Mouse (Mus musculus): ENCODE measurements at regions not wholly inside any gene's neighbourhood (a gene's known extent, or its start where the extent isn't known, plus 50 kb on each side); places are given as distances from the start of the nearest gene placed in this dataset.
A peak's percentile ranks its signal among the peaks of the same experiment; 100 is the strongest.

GRCm38 (mm10) chr2:128404405-128404804 lies 186.6 kb upstream of the Spdye4c start:
- TF ChIP-seq HCFC1 (IDR thresholded peaks at IDR 0.05; ENCODE audit: borderline replicate concordance, insufficient read depth, low read length) (no peak), ZC3H11A (IDR thresholded peaks at IDR 0.05; ENCODE audit: borderline replicate concordance, low read depth, low read length) (no peak), ZNF384 (IDR thresholded peaks at IDR 0.05; ENCODE audit: low read depth, low read length) (no peak)
- H3K9ac ChIP-seq (ENCODE audit: insufficient read depth, low read depth, low read length, poor library complexity, severe bottlenecking): no peak overlapping the region
- peaks cover 0 to 7% of the 10 kb centered on the region in 2 experiments; a peak in 1 of 4 replicates for H3K4me1 ChIP-seq (ENCODE audit: control insufficient read depth in 2 of 2, insufficient read depth in 2 of 2, low read length in 2 of 2, poor library complexity in 1 of 2)
- H3K27ac ChIP-seq (ENCODE audit: insufficient read depth, low read depth, low read length, poor library complexity, severe bottlenecking): no peak overlapping the region
- H3K36me3 ChIP-seq (ENCODE audit: control insufficient read depth, insufficient read depth, low read length, poor library complexity, severe bottlenecking): no peaks in the 10 kb centered on the region
- no peak overlapping the region for H3K4me3 ChIP-seq (ENCODE audit: insufficient read depth in 1 of 2, low read depth in 1 of 2, low read length in 2 of 2, poor library complexity in 1 of 2, severe bottlenecking in 1 of 2)
- no peak for DNase-seq (ENCODE audit: low read depth, low spot score)
- in situ Hi-C loops (cut with MboI; ENCODE audit: low sequenced_read_pairs in 2 of 2, unreplicated experiment in 2 of 2): loop anchor here (10.0 to 25.0 kb wide), 2 partner anchors 510 to 517 kb away; no protein-coding TSS in a partner anchor
- no peaks in the 10 kb centered on the region for H3K9me3 ChIP-seq (ENCODE audit: control insufficient read depth, insufficient read depth, low read depth, low read length)

GRCm38 (mm10) chr2:128407076-128407475 lies 183.9 kb upstream of the Spdye4c start:
- no peaks in the 10 kb centered on the region for H3K36me3 ChIP-seq (ENCODE audit: control insufficient read depth, insufficient read depth, low read length, poor library complexity, severe bottlenecking)

GRCm38 (mm10) chr2:128408718-128409117 lies 182.3 kb upstream of the Spdye4c start:
- H3K4me3 ChIP-seq (ENCODE audit: insufficient read depth in 1 of 2, low read depth in 1 of 2, low read length in 2 of 2, poor library complexity in 1 of 2, severe bottlenecking in 1 of 2): no peak overlapping the region
- DNase-seq (ENCODE audit: low read depth, low spot score): peak; percentile 60
- in situ Hi-C loops (cut with MboI; ENCODE audit: low sequenced_read_pairs in 2 of 2, unreplicated experiment in 2 of 2): loop anchor here (10.0 to 25.0 kb wide), 2 partner anchors 514 to 521 kb away; no protein-coding TSS in a partner anchor

More at GRCm38 (mm10) chr2:128407076-128407475, 183.9 kb upstream of the Spdye4c start:
- no peak for DNase-seq (ENCODE audit: low read depth, low spot score)
- no peak overlapping the region for H3K4me3 ChIP-seq (ENCODE audit: insufficient read depth in 1 of 2, low read depth in 1 of 2, low read length in 2 of 2, poor library complexity in 1 of 2, severe bottlenecking in 1 of 2)
- no peak overlapping the region for H3K9ac ChIP-seq (ENCODE audit: insufficient read depth, low read depth, low read length, poor library complexity, severe bottlenecking)
- in situ Hi-C loops (cut with MboI; ENCODE audit: low sequenced_read_pairs in 2 of 2, unreplicated experiment in 2 of 2): loop anchor here (10.0 to 25.0 kb wide), 2 partner anchors 512 to 520 kb away; no protein-coding TSS in a partner anchor
- H3K9me3 ChIP-seq (ENCODE audit: control insufficient read depth, insufficient read depth, low read depth, low read length): no peaks in the 10 kb centered on the region
- TF ChIP-seq HCFC1 (IDR thresholded peaks at IDR 0.05; ENCODE audit: borderline replicate concordance, insufficient read depth, low read length): no peak
- TF ChIP-seq CHD2 (IDR thresholded peaks at IDR 0.05; ENCODE audit: low read depth, low read length): no peak
- TF ChIP-seq ZNF384 (IDR thresholded peaks at IDR 0.05; ENCODE audit: low read depth, low read length): no peak
- TF ChIP-seq MAFK (IDR thresholded peaks at IDR 0.05; ENCODE audit: insufficient read depth, low read depth, low read length): no peak
- no peak for TF ChIP-seq ZC3H11A (IDR thresholded peaks at IDR 0.05; ENCODE audit: borderline replicate concordance, low read depth, low read length)
- peaks cover 0 to 7% of the 10 kb centered on the region in 2 experiments; a peak in 1 of 4 replicates for H3K4me1 ChIP-seq (ENCODE audit: control insufficient read depth in 2 of 2, insufficient read depth in 2 of 2, low read length in 2 of 2, poor library complexity in 1 of 2)
- no peak overlapping the region for H3K27ac ChIP-seq (ENCODE audit: insufficient read depth, low read depth, low read length, poor library complexity, severe bottlenecking)

GRCm38 (mm10) chr2:128412352-128412751 lies 178.7 kb upstream of the Spdye4c start:
- DNase-seq (ENCODE audit: low read depth, low spot score): peak; percentile 77
- H3K27ac ChIP-seq (ENCODE audit: insufficient read depth, low read depth, low read length, poor library complexity, severe bottlenecking): no peak overlapping the region
- TF ChIP-seq HCFC1 (IDR thresholded peaks at IDR 0.05; ENCODE audit: borderline replicate concordance, insufficient read depth, low read length) (no peak), ZC3H11A (IDR thresholded peaks at IDR 0.05; ENCODE audit: borderline replicate concordance, low read depth, low read length) (peak; percentile 40; the same call in 1 of the 2 replicates), ZNF384 (IDR thresholded peaks at IDR 0.05; ENCODE audit: low read depth, low read length) (peak; percentile 62; the same call in 1 of the 2 replicates), CHD2 (IDR thresholded peaks at IDR 0.05; ENCODE audit: low read depth, low read length) (no peak)

More at GRCm38 (mm10) chr2:128408718-128409117, 182.3 kb upstream of the Spdye4c start:
- no peaks in the 10 kb centered on the region for H3K36me3 ChIP-seq (ENCODE audit: control insufficient read depth, insufficient read depth, low read length, poor library complexity, severe bottlenecking)
- H3K9me3 ChIP-seq (ENCODE audit: control insufficient read depth, insufficient read depth, low read depth, low read length): no peaks in the 10 kb centered on the region
- no peak overlapping the region for H3K9ac ChIP-seq (ENCODE audit: insufficient read depth, low read depth, low read length, poor library complexity, severe bottlenecking)
- H3K27ac ChIP-seq (ENCODE audit: insufficient read depth, low read depth, low read length, poor library complexity, severe bottlenecking): no peak overlapping the region
- peaks cover 0 to 7% of the 10 kb centered on the region in 2 experiments; a peak in 1 of 4 replicates for H3K4me1 ChIP-seq (ENCODE audit: control insufficient read depth in 2 of 2, insufficient read depth in 2 of 2, low read length in 2 of 2, poor library complexity in 1 of 2)
- TF ChIP-seq ZC3H11A (IDR thresholded peaks at IDR 0.05; ENCODE audit: borderline replicate concordance, low read depth, low read length) (peak; percentile 73), ZNF384 (IDR thresholded peaks at IDR 0.05; ENCODE audit: low read depth, low read length) (no peak), MAFK (IDR thresholded peaks at IDR 0.05; ENCODE audit: insufficient read depth, low read depth, low read length) (no peak)

More at GRCm38 (mm10) chr2:128412352-128412751, 178.7 kb upstream of the Spdye4c start:
- no peaks in the 10 kb centered on the region for H3K36me3 ChIP-seq (ENCODE audit: control insufficient read depth, insufficient read depth, low read length, poor library complexity, severe bottlenecking)
- in situ Hi-C loops (cut with MboI; ENCODE audit: low sequenced_read_pairs in 2 of 2, unreplicated experiment in 2 of 2): loop anchor here in 1 of 2 experiments (25.0 kb wide), 1 partner anchor 525 kb away; no protein-coding TSS in a partner anchor
- no peak overlapping the region for H3K4me3 ChIP-seq (ENCODE audit: insufficient read depth in 1 of 2, low read depth in 1 of 2, low read length in 2 of 2, poor library complexity in 1 of 2, severe bottlenecking in 1 of 2)
- no peaks in the 10 kb centered on the region for H3K9me3 ChIP-seq (ENCODE audit: control insufficient read depth, insufficient read depth, low read depth, low read length)
- no peak overlapping the region for H3K9ac ChIP-seq (ENCODE audit: insufficient read depth, low read depth, low read length, poor library complexity, severe bottlenecking)
- H3K4me1 ChIP-seq (ENCODE audit: control insufficient read depth in 2 of 2, insufficient read depth in 2 of 2, low read length in 2 of 2, poor library complexity in 1 of 2): peaks cover 0 to 7% of the 10 kb centered on the region in 2 experiments; a peak in 1 of 4 replicates
